Mouse (Mus musculus) G1E-ER4 (cell line): ENCODE measurements around the gene Ddx1. TPM values are rescaled to one million over a fixed set of nuclear protein-coding genes. Genes with fewer than 3 reads are reported as not detected.
A peak's percentile ranks its signal among the peaks of the same experiment; 100 is the strongest.

Source experiments
- GATA1 ChIP-seq: IDR thresholded peaks from one replicate; pipeline ENCODE4 v1.8.0; 2012; ENCODE audit warnings: low read length, inconsistent platforms
- polyA plus RNA-seq: library from polyadenylated mRNA; stranded (reverse); fragments of >175 nt; gene quantifications from 2 replicates; pipeline ENCODE4 v1.2.3, GENCODE M21; 2012

Gene Ddx1
- polyA plus RNA-seq, 1 experiment: 9.3 TPM

GRCm38 (mm10) chr12:13182220-13182619 lies 66.8 kb downstream of the Ddx1 start:
- TF ChIP-seq GATA1: no peak

GRCm38 (mm10) chr12:13181721-13182120 lies 67.3 kb downstream of the Ddx1 start:
- no peak for TF ChIP-seq GATA1

- peak; percentile 95 for TF ChIP-seq GATA1
Measured at GRCm38 (mm10) chr12:13180715-13181335, 68.2 kb downstream of the Ddx1 start.

GRCm38 (mm10) chr12:13180332-13180714 lies 68.7 kb downstream of the Ddx1 start:
- no peak for TF ChIP-seq GATA1

- no peak for TF ChIP-seq GATA1
Measured at GRCm38 (mm10) chr12:13177606-13178005, 71.4 kb downstream of the Ddx1 start.

GRCm38 (mm10) chr12:13176927-13177326 lies 72.1 kb downstream of the Ddx1 start:
- no peak for TF ChIP-seq GATA1

GRCm38 (mm10) chr12:13176136-13176535 lies 72.9 kb downstream of the Ddx1 start:
- TF ChIP-seq GATA1: no peak

- TF ChIP-seq GATA1: no peak
Measured at GRCm38 (mm10) chr12:13174022-13174421, 75.0 kb downstream of the Ddx1 start.

GRCm38 (mm10) chr12:13168073-13168472 lies 80.9 kb downstream of the Ddx1 start:
- no peak for TF ChIP-seq GATA1

- no peak for TF ChIP-seq GATA1
Measured at GRCm38 (mm10) chr12:13167116-13167515, 81.9 kb downstream of the Ddx1 start.

Other genes with a start within 250 kb of the Ddx1 start
- 3.2 and 7.4 TPM in 2 replicates for gene Nbas, start 19.9 kb upstream of the Ddx1 start, polyA plus RNA-seq